In genomic region chr15:98295628-98296551, GRCm38 (mm10) we compare ENCODE assay signal across 8 mouse cellular contexts. TPM values are rescaled to one million over a fixed set of nuclear protein-coding genes. Genes with fewer than 3 reads are reported as not detected.
DNase-seq lines count a peak whose midpoint lies in the region; ATAC-seq and TF ChIP-seq lines count a peak whose summit lies in the region.

Gene Zfp641, minus strand, starts transcription at chr15:98296161.

- no peak for TF ChIP-seq EP300 in liver, postnatal 0 days (IDR thresholded peaks at IDR 0.05; ENCODE audit: low read depth)

- peak; percentile 40 for DNase-seq in thymus, postnatal 4 days
- no peak for DNase-seq in thymus, postnatal 25 days
- peak; percentile 40 for DNase-seq in embryonic facial prominence, embryonic 14.5 days (ENCODE audit: low spot score)
- DNase-seq in kidney, postnatal 14 days: peak; percentile 71
- peak; percentile 27 for DNase-seq in liver, postnatal 0 days
- DNase-seq in retina, postnatal 1 day: peak; percentile 75
- no peak for DNase-seq in spleen, postnatal 4 days (ENCODE audit: low spot score in 2 of 2)

- ATAC-seq in embryonic facial prominence, embryonic 14.5 days (ENCODE audit: low read depth): peak; percentile 62; the same call in 1 of the 2 replicates
- no peak for ATAC-seq in heart, embryonic 13.5 days (ENCODE audit: extremely low read depth, insufficient number of reproducible peaks, low FRiP score, low TSS enrichment)
- ATAC-seq in liver, postnatal 0 days: no peak

- no peak for TF ChIP-seq CTCF in liver, postnatal 0 days (IDR thresholded peaks at IDR 0.05; ENCODE audit: low read depth)

- H3K4me2 ChIP-seq in embryonic facial prominence, embryonic 14.5 days (ENCODE audit: low read depth, low read length): peak within 1 kb of the TSS; percentile 95
- H3K4me2 ChIP-seq in heart, embryonic 13.5 days: peak within 1 kb of the TSS; percentile 83
- peak within 1 kb of the TSS; percentile 74 for H3K4me2 ChIP-seq in liver, postnatal 0 days (ENCODE audit: low read depth, low read length)

- 0 out of 2 replicates have a peak, but pooled peaks cover 7% of the 10 kb centered on the region for H3K27me3 ChIP-seq in embryonic facial prominence, embryonic 14.5 days (replicated peaks; ENCODE audit: control insufficient read depth, insufficient read depth, low read length)
- H3K27me3 ChIP-seq in heart, embryonic 13.5 days (replicated peaks): peaks cover 16% of the 10 kb centered on the region
- peaks cover 16% of the 10 kb centered on the region for H3K27me3 ChIP-seq in liver, postnatal 0 days (ENCODE audit: insufficient read depth, low read length)

- peak within 1 kb of the TSS; percentile 74 for H3K9ac ChIP-seq in embryonic facial prominence, embryonic 14.5 days (ENCODE audit: low read depth, low read length)
- H3K9ac ChIP-seq in heart, embryonic 13.5 days: peak within 1 kb of the TSS; percentile 82
- peak within 1 kb of the TSS; percentile 51 for H3K9ac ChIP-seq in liver, postnatal 0 days (replicated peaks)

- H3K4me1 ChIP-seq in embryonic facial prominence, embryonic 14.5 days (ENCODE audit: control insufficient read depth, insufficient read depth, low read length): 0 out of 2 replicates have a peak, but pooled peaks cover 4% of the 10 kb centered on the region
- 0 out of 2 replicates have a peak, but pooled peaks cover 7% of the 10 kb centered on the region for H3K4me1 ChIP-seq in heart, embryonic 13.5 days
- H3K4me1 ChIP-seq in liver, postnatal 0 days (ENCODE audit: insufficient read depth): no peaks in the 10 kb centered on the region; the same call in 1 of the 2 replicates

- H3K27ac ChIP-seq in embryonic facial prominence, embryonic 14.5 days (replicated peaks; ENCODE audit: low read depth, low read length): no peak within 1 kb of the TSS
- H3K27ac ChIP-seq in heart, embryonic 13.5 days (replicated peaks): no peak within 1 kb of the TSS
- H3K27ac ChIP-seq in liver, postnatal 0 days (ENCODE audit: low read depth): no peak within 1 kb of the TSS

- 2% methylated on average over 25 of the region's 60 CpGs for WGBS in embryonic facial prominence, embryonic 14.5 days
- 2% methylated on average over 58 of the region's 60 CpGs for WGBS in heart, embryonic 13.5 days
- 6% methylated on average over 27 of the region's 60 CpGs for WGBS in liver, postnatal 0 days (ENCODE audit: insufficient replicate concordance)

- no peaks in the 10 kb centered on the region for H3K36me3 ChIP-seq in embryonic facial prominence, embryonic 14.5 days (ENCODE audit: control insufficient read depth, insufficient read depth, low read length)
- H3K36me3 ChIP-seq in heart, embryonic 13.5 days: no peaks in the 10 kb centered on the region
- no peaks in the 10 kb centered on the region for H3K36me3 ChIP-seq in liver, postnatal 0 days (replicated peaks; ENCODE audit: insufficient read depth, low read length)

- H3K9me3 ChIP-seq in embryonic facial prominence, embryonic 14.5 days (ENCODE audit: control insufficient read depth, low read length): peaks cover 4% of the 10 kb centered on the region; the same call in 1 of the 2 replicates
- no peaks in the 10 kb centered on the region for H3K9me3 ChIP-seq in heart, embryonic 13.5 days
- no peaks in the 10 kb centered on the region for H3K9me3 ChIP-seq in liver, postnatal 0 days (ENCODE audit: low read length)

- peak within 1 kb of the TSS; percentile 62 for H3K4me3 ChIP-seq in embryonic facial prominence, embryonic 14.5 days (ENCODE audit: low read depth, low read length)
- peak within 1 kb of the TSS; percentile 67 for H3K4me3 ChIP-seq in heart, embryonic 13.5 days
- H3K4me3 ChIP-seq in liver, postnatal 0 days (ENCODE audit: low read depth, low read length): peak within 1 kb of the TSS; percentile 51

RNA-seq across cellular contexts. Expression of gene Zfp641, which starts in this region (rescaled TPM):
- polyA plus RNA-seq in embryonic facial prominence, embryonic 14.5 days (2014; fragmentation: Nextera tagmentation; extraction: Ambion mirVana): 1.0 TPM in 2 replicates
- polyA plus RNA-seq in heart, embryonic 13.5 days (2015; fragmentation: Nextera tagmentation; extraction: Ambion mirVana): 1.1 TPM in 2 replicates
- polyA plus RNA-seq in liver, postnatal 0 days (2015; fragmentation: Nextera tagmentation; extraction: Ambion mirVana): 0.06 and 0.08 TPM in 2 replicates

Comparison
In these comparisons a context has a peak if more than half of its experiments do, and no peak if none do; other contexts are left out.
1. DNase-seq: peak in thymus, postnatal 4 days (single experiment), embryonic facial prominence, embryonic 14.5 days (single experiment), kidney, postnatal 14 days (single experiment) and retina, postnatal 1 day (single experiment); none in thymus, postnatal 25 days (single experiment) and spleen, postnatal 4 days (0 of 2).
2. Peak in DNase-seq, H3K4me3 ChIP-seq, H3K9ac ChIP-seq and H3K4me2 ChIP-seq in liver, postnatal 0 days; RNA of the gene not detected or under 1 TPM.
3. Peak in every context shown above with its lines, with median percentiles within 50 percentile points of each other: H3K4me2 ChIP-seq, H3K4me3 ChIP-seq and H3K9ac ChIP-seq.